Mouse (Mus musculus) hindbrain, postnatal 0 days (tissue): ENCODE measurements at regions not wholly inside any gene's neighbourhood (a gene's known extent, or its start where the extent isn't known, plus 50 kb on each side); places are given as distances from the start of the nearest gene placed in this dataset.
"Not testable (repeated sequence)": the region's sequence is repeated elsewhere in the genome, so short reads cannot be mapped to it uniquely, and the experiment has no call there.

Experiments used
- ATAC-seq: fragments of 200-750 bp; cut with Nextera tagmentation; 2 replicates; pipeline ENCODE4 v1.8.0; 2017; ENCODE audit warnings: mild to moderate bottlenecking, moderate TSS enrichment, moderate library complexity
- DNase-seq: peaks from one replicate; pipeline ENCODE4 v3.0.0-alpha.2; 2015; ENCODE audit warnings: low spot score
- H3K27ac ChIP-seq: fragments of 300-500 bp; sonication (generic); 2 replicates; pipeline ENCODE4 v1.5.1; 2014; ENCODE audit warnings: mild to moderate bottlenecking
- H3K27me3 ChIP-seq: fragments of 300-500 bp; sonication (generic); 2 replicates; pipeline ENCODE4 v1.6.1; 2014; ENCODE audit warnings: low read length, mixed read lengths; ENCODE audit not compliant: insufficient read depth
- H3K36me3 ChIP-seq: fragments of 300-500 bp; sonication (generic); 2 replicates; pipeline ENCODE4 v1.6.1; 2014; ENCODE audit warnings: low read length, mixed read lengths; ENCODE audit not compliant: insufficient read depth
- H3K4me1 ChIP-seq: fragments of 300-500 bp; sonication (generic); 2 replicates; pipeline ENCODE4 v1.6.1; 2014; ENCODE audit warnings: antibody characterized with exemption, low read length, mixed read lengths; ENCODE audit not compliant: insufficient read depth
- H3K4me2 ChIP-seq: fragments of 300-500 bp; sonication (generic); 2 replicates; pipeline ENCODE4 v1.6.1; 2014; ENCODE audit warnings: low read depth, mild to moderate bottlenecking, low read length, moderate library complexity, mixed read lengths
- H3K4me3 ChIP-seq: fragments of 300-500 bp; sonication (generic); 2 replicates; pipeline ENCODE4 v1.5.1; 2014; ENCODE audit warnings: low read length
- H3K9ac ChIP-seq: fragments of 300-500 bp; sonication (generic); replicated peaks from 2 replicates; pipeline ENCODE4 v1.6.1; 2014; ENCODE audit warnings: mild to moderate bottlenecking, low read length, moderate library complexity, mixed read lengths
- H3K9me3 ChIP-seq: fragments of 300-500 bp; sonication (generic); 2 replicates; pipeline ENCODE4 v1.6.1; 2016; ENCODE audit warnings: low read length, mixed read lengths
- CTCF ChIP-seq: IDR thresholded peaks from 2 replicates; pipeline ENCODE4 v1.5.1; 2016; ENCODE audit warnings: antibody characterized with exemption, control low read depth, low read depth
- WGBS: fragments of 180-500 bp; shearing (Covaris S2); extraction: QIAGEN DNeasy Blood & Tissue Kit; methylation state at CpG from one replicate; pipeline ENCODE4 v1.1.7; 2014; 5-methylcytosine and 5-hydroxymethylcytosine counted together

DNA sequence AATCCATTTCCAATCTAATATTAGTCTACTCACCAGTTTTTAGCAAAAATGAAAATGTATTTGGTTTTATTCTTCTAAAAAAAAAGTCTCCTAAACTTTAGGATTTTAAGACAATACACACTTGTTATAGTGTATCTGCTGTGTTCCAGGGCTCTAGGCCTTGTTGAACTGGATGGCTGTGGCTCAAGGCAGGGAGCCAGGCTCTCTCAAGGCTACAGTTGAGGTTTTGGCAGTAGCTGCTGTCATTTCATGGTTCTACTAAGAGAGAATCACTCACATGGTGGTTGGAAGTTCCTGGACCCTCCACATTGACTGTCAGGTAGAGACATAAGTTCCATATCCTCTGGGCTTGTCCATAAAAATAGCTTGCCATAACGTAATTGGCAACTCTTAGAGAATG, 282.2 kb upstream of the Dcbld2 start:
- Histone ChIP-seq H3K4me2 (no peak overlapping the region), H3K27me3 (no peaks in the 10 kb centered on the region), H3K4me1 (no peaks in the 10 kb centered on the region), H3K9me3 (no peaks in the 10 kb centered on the region), H3K4me3 (no peak overlapping the region), H3K27ac (no peak overlapping the region), H3K36me3 (no peaks in the 10 kb centered on the region), H3K9ac (no peak overlapping the region)
- TF ChIP-seq CTCF, result no peak
- DNase-seq (no peak), ATAC-seq (no peak)
- 69% methylated on average over 1 of the region's 1 CpGs for WGBS

DNA sequence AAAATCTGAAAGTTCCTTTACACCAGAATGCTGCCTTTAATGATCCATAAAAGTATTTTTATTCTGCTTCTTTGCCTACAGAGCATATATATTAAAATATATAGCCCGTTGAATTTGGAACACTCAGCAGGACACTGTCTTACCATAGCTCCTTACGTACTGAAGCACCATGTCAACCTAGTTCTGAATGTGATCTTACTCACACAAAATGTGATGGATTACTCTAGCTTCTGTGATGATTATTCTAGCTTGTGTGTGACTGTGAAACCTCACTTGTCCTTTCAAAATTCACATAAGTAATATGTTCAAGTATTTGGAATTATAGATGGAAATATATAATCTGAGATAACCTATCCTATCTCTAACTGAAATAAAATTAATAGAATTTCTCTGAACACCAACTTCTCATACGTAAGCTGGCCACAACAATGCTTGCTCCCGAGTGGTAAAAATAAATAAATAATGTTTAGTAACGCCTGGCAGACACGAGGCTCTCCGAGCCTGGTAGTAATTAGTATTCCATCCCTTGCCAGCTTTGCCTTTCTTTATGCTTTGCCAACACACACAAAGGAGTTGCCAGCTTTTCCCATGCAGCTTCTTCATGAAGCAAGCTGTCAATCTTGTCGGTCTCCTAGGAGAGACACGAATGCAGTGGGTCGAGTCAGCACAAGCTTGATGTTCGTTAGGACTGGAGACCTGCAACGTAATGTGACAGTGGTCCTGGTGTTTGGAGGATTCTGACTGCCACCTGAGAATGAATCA, 271.9 kb upstream of the Dcbld2 start:
- H3K27ac ChIP-seq, result no peak overlapping the region

DNA sequence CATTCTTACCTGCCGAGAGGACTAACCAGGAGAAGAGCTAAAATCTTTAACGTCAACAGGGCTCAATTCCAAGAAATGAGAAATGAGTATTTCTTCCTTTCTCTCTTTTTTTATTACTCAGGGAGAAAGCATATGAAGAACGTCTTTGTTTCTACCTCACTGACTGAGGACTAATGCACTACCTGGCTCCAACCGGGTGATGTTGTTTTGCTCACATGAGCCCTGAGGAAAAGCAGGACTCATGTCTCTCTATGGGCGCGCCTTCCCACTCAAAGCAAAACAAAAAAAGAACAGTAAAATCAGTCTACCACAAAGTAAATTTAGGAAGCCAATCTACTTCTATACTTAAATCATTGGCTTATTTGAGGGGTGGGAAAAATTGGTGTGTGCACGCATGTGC, 271.3 kb upstream of the Dcbld2 start:
- H3K36me3 ChIP-seq, result no peaks in the 10 kb centered on the region
- TF ChIP-seq CTCF, result no peak
- H3K4me2 ChIP-seq, result peak overlapping the region; percentile 43
- H3K4me3 ChIP-seq, result peak overlapping the region; percentile 20
- no peaks in the 10 kb centered on the region for H3K9me3 ChIP-seq
- DNase-seq (no peak), ATAC-seq (peak; percentile 31; the same call in 1 of the 2 replicates)
- H3K27ac ChIP-seq, result no peak overlapping the region
- 52% methylated on average over 7 of the region's 7 CpGs for WGBS
- H3K27me3 ChIP-seq, result no peaks in the 10 kb centered on the region
- no peak overlapping the region for H3K9ac ChIP-seq
- H3K4me1 ChIP-seq, result 0 out of 2 replicates have a peak, but pooled peaks cover 4% of the 10 kb centered on the region

More for the DNA sequence above, 271.9 kb upstream of the Dcbld2 start:
- no peaks in the 10 kb centered on the region for H3K27me3 ChIP-seq
- H3K9me3 ChIP-seq, result no peaks in the 10 kb centered on the region
- peak; percentile 93 for DNase-seq
- TF ChIP-seq CTCF, result no peak
- H3K9ac ChIP-seq, result no peak overlapping the region
- H3K36me3 ChIP-seq, result no peaks in the 10 kb centered on the region
- ATAC-seq, result peak; percentile 96
- 19% methylated on average over 12 of the region's 12 CpGs for WGBS
- H3K4me2 ChIP-seq, result peak overlapping the region; percentile 43
- peak overlapping the region; percentile 20 for H3K4me3 ChIP-seq
- H3K4me1 ChIP-seq, result 0 out of 2 replicates have a peak, but pooled peaks cover 4% of the 10 kb centered on the region

DNA sequence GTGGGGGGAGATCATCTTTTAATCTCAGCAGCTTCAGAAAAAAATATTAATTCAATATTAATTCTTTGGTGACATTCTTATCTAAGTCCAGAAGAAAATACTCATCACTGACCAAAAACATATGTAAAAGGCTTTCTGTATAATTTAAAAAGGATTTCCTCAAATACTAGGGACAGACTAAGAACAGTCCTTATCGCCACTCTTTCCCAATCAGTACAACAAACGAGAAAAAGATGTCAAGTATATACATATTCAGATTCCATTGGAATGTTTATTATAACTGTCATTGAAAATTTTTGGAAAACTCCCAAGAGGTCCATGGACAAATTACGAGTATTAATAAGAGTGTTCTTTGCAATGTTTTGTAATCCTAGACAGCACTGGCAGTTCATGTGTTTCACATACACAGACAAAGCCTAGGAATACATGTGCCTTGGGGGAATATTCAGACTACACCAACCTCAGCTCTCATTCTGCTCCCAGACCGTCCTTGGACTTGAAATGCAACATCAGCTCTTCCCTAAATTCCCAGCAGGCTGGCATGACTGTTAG, 270.4 kb upstream of the Dcbld2 start:
- no peaks in the 10 kb centered on the region for H3K36me3 ChIP-seq
- H3K9ac ChIP-seq, result no peak overlapping the region
- WGBS, result 78% methylated on average over 4 of the region's 4 CpGs
- H3K4me2 ChIP-seq, result no peak overlapping the region
- 0 out of 2 replicates have a peak, but pooled peaks cover 4% of the 10 kb centered on the region for H3K4me1 ChIP-seq
- no peaks in the 10 kb centered on the region for H3K9me3 ChIP-seq
- DNase-seq (no peak), ATAC-seq (no peak)
- no peak overlapping the region for H3K4me3 ChIP-seq
- H3K27ac ChIP-seq, result no peak overlapping the region
- TF ChIP-seq CTCF, result no peak
- H3K27me3 ChIP-seq, result no peaks in the 10 kb centered on the region

DNA sequence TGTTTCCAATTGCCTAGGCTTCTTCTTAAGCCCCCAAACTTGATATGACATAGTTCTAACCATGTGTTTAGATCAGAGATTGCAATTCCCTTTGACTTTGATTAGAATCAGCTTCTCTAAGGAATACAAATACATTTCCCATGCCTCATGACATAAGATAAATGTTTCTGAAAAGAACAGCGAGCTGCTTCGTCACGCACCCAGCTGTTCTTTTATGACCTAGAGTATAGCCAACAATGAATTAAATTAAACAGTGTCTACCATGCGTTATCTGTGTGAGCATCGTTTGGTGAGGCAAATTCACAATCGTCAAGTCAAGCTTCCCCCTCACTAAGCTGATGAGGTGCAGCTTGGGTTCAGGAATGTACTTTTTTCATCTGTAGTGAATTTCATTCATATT, 261.8 kb upstream of the Dcbld2 start:
- Histone ChIP-seq H3K27ac (no peak overlapping the region), H3K27me3 (no peaks in the 10 kb centered on the region), H3K9me3 (no peaks in the 10 kb centered on the region), H3K4me3 (no peak overlapping the region), H3K4me2 (no peak overlapping the region), H3K36me3 (no peaks in the 10 kb centered on the region), H3K4me1 (no peaks in the 10 kb centered on the region), H3K9ac (no peak overlapping the region)
- DNase-seq (no peak), ATAC-seq (no peak)
- TF ChIP-seq CTCF, result no peak
- WGBS, result 21% methylated on average over 6 of the region's 6 CpGs

DNA sequence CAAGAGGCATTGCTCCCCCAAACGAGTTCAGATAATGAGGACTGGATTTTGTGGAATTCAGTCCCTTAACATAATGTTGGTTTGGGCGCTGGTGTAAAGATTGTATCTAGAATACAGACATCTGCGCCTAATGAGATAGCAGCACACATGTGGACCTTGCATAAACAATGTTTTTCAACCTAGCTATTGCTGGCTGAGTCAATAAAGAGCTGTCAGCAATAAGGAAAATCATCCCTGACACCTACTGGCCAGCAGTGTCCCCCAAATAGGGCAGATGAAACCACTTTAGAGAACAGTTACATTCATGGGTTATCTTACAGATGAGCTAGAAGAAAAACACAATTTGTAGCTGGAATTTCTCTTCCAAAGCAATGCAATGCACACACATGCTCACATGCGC, 252.7 kb upstream of the Dcbld2 start:
- DNase-seq (peak; percentile 11), ATAC-seq (no peak; the same call in 1 of the 2 replicates)

DNA sequence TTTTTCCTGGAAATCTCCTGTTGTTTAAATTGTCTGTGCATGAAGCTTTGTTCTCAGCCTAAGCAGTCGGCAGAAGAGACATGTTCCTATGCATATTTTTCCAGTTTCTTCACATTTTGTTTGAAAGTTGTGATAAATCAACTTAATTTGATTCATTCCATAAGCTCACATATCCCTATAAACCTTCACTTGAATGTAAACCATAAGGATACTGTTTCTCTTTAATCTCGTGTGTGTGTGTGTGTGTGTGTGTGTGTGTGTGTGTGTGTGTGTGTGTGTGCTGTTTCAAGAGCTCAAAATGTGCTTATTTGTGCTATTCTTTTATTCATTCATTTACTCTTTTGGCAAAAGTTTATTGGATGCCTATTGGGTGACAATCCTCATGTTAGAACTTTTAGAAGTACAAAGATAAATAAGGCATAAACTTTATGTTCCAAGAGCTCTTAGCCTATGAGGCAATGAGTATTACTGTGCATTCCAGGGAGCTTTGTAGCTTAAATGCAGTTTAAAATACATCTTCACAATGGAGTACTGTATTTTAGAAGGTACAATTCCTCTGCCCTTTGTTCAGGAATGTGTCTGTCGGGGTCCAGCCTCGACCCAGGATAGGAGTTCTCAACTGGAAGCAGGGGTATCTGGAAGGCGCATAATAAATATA, 229.4 kb upstream of the Dcbld2 start:
- TF ChIP-seq CTCF, result no peak
- Histone ChIP-seq H3K4me2 (no peak overlapping the region), H3K36me3 (no peaks in the 10 kb centered on the region), H3K4me1 (no peaks in the 10 kb centered on the region), H3K27me3 (no peaks in the 10 kb centered on the region), H3K27ac (no peak overlapping the region), H3K9me3 (no peaks in the 10 kb centered on the region), H3K4me3 (no peak overlapping the region), H3K9ac (no peak overlapping the region)
- ATAC-seq (no peak), DNase-seq (no peak)
- WGBS, result 72% methylated on average over 5 of the region's 5 CpGs

More for the DNA sequence above, 252.7 kb upstream of the Dcbld2 start:
- Histone ChIP-seq H3K4me3 (no peak overlapping the region), H3K27ac (no peak overlapping the region), H3K9ac (no peak overlapping the region), H3K27me3 (no peaks in the 10 kb centered on the region), H3K4me1 (no peaks in the 10 kb centered on the region), H3K4me2 (no peak overlapping the region), H3K36me3 (no peaks in the 10 kb centered on the region), H3K9me3 (no peaks in the 10 kb centered on the region)
- WGBS, result 45% methylated on average over 4 of the region's 4 CpGs
- peak; percentile 38 for TF ChIP-seq CTCF

DNA sequence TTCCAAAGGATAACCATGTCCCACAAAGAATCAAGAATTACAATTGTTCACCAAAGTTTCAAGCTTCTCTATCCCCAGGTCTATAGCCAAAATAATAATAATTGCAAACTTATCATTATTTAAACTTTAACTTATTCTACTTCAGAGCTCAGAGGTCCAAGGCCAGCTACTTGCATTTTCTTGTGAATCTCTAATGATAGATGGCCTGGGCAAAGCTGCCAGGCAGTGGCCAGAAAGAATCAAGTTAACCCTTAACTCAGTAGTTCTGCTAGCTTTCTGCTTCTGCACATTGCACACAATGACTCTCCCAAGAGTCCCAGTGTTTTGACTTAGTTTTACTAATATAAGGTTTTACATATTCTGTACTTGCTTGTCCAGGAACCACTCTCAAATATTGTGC, 228.3 kb upstream of the Dcbld2 start:
- H3K9me3 ChIP-seq, ATAC-seq, H3K36me3 ChIP-seq, H3K4me1 ChIP-seq, H3K4me2 ChIP-seq, H3K27me3 ChIP-seq, H3K4me3 ChIP-seq, H3K9ac ChIP-seq, H3K27ac ChIP-seq, DNase-seq: not testable (repeated sequence)
